Mouse (Mus musculus) heart, embryonic 10.5 days (tissue): ENCODE results near the gene Ugt3a1. TPM values are rescaled to one million over a fixed set of nuclear protein-coding genes. Genes with fewer than 3 reads are reported as not detected.
"Not testable (repeated sequence)": the region's sequence is repeated elsewhere in the genome, so short reads cannot be mapped to it uniquely, and the experiment has no call there.

ENCODE experiments used
- DNase-seq: peaks from one replicate; pipeline ENCODE4 v3.0.0-alpha.2; 2017; ENCODE audit warnings: low spot score
- H3K27ac ChIP-seq: fragments of 300-500 bp; sonication (generic); 2 replicates; pipeline ENCODE4 v1.5.1; 2016; ENCODE audit warnings: mild to moderate bottlenecking
- H3K27me3 ChIP-seq: fragments of 300-500 bp; sonication (generic); 2 replicates; pipeline ENCODE4 v1.6.1; 2016; ENCODE audit warnings: mild to moderate bottlenecking; ENCODE audit not compliant: poor library complexity, insufficient read depth, severe bottlenecking
- H3K36me3 ChIP-seq: fragments of 300-500 bp; sonication (generic); 2 replicates; pipeline ENCODE4 v1.6.1; 2016; ENCODE audit warnings: mild to moderate bottlenecking, moderate library complexity
- H3K4me1 ChIP-seq: fragments of 300-500 bp; sonication (generic); 2 replicates; pipeline ENCODE4 v1.6.1; 2016; ENCODE audit warnings: mild to moderate bottlenecking
- H3K4me3 ChIP-seq: fragments of 300-500 bp; sonication (generic); 2 replicates; pipeline ENCODE4 v1.5.1; 2016; ENCODE audit warnings: mild to moderate bottlenecking, moderate library complexity
- H3K9me3 ChIP-seq: fragments of 300-500 bp; sonication (generic); 2 replicates; pipeline ENCODE4 v1.6.1; 2016; ENCODE audit warnings: mild to moderate bottlenecking, moderate library complexity
- WGBS: fragments of 180-500 bp; shearing (Covaris S2); methylation state at CpG from one replicate; pipeline ENCODE4 v1.1.7; 2016; 5-methylcytosine and 5-hydroxymethylcytosine counted together
- polyA plus RNA-seq: library from polyadenylated mRNA; unstranded; fragments of >200 nt; fragmentation: Nextera tagmentation; extraction: Ambion mirVana; gene quantifications from 2 replicates; pipeline ENCODE4 v1.2.1, GENCODE M21; 2016

Ugt3a1 gene
- not detected in 2 replicates for polyA plus RNA-seq

DNA sequence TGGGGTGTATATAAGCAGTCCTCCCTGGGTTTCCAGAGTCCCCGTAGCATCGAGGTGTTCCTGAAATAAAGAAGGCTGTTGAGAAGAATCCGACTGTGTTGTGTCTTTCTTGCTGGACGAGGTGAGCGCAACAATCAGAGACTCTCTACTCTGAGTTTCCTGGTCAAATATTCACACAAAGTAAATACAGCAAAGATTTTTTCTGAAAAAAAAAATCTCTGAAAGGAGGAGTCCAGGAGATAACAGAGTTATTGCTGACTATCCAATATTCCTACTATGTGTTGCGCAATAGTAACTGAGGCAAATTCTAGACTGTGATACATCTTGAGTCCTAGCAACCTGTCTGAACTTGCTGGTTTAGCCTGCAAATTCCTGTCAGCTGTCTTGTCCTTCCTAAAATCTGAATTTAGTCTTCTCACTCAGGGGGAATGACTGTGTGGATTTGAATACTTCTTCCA lies at the start of gene Ugt3a1:
Gene Ugt3a1, plus strand, starts transcription at position 51 of the 458 bp plus-strand sequence.
- DNase-seq: no peak
- Histone ChIP-seq H3K36me3 (no peaks in the 10 kb centered on the region), H3K9me3 (no peaks in the 10 kb centered on the region), H3K4me3 (no peak within 1 kb of the TSS), H3K27me3 (no peaks in the 10 kb centered on the region), H3K27ac (no peak within 1 kb of the TSS), H3K4me1 (no peaks in the 10 kb centered on the region)
- WGBS: 85% methylated on average over 6 of the region's 6 CpGs

DNA sequence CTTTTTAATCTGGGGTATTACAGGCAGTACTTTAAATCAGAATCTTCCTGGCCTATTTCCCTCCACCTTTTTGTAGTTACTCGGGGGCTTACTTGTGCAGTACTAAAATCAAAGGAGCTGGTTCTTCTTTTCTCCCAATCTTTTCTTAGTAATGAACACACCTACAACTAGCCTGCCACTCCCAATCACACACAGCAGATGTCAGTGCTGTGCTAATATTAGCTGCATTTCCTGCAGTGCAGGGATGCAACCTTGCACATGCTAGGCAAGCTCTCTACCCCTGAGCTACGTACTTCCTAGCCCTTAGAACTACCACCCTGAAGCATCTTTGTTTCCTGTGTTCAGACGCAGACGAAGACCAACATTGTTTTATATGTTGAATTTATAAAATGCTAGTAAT lies 45.8 kb upstream of the Ugt3a1 start:
- 77% methylated on average over 4 of the region's 4 CpGs for WGBS
- H3K4me1 ChIP-seq, H3K27ac ChIP-seq, H3K9me3 ChIP-seq, H3K27me3 ChIP-seq, H3K36me3 ChIP-seq, DNase-seq, H3K4me3 ChIP-seq: not testable (repeated sequence)

DNA sequence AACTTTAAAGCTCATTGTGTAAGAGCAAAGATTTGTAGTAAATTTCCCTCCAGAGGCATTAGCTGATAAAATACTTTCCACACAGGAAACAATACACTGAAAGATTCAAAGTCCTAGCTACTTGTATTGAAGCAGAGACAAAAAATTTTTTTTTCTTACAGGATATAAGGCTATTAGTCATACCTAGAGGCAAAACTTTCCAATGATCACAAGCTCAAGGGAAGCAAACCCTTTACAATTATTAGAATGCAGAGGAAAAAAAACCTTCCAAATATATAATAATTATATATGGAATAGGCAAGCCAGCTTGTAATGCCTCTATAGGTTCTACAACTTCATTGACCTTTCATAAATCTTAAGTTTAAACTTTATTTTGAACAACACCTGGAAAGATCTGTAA lies 30.3 kb upstream of the Ugt3a1 start:
- no peak for DNase-seq
- Histone ChIP-seq H3K27me3 (no peaks in the 10 kb centered on the region), H3K36me3 (no peaks in the 10 kb centered on the region), H3K4me1 (no peaks in the 10 kb centered on the region), H3K27ac (no peak overlapping the region), H3K9me3 (no peaks in the 10 kb centered on the region), H3K4me3 (no peak overlapping the region)

DNA sequence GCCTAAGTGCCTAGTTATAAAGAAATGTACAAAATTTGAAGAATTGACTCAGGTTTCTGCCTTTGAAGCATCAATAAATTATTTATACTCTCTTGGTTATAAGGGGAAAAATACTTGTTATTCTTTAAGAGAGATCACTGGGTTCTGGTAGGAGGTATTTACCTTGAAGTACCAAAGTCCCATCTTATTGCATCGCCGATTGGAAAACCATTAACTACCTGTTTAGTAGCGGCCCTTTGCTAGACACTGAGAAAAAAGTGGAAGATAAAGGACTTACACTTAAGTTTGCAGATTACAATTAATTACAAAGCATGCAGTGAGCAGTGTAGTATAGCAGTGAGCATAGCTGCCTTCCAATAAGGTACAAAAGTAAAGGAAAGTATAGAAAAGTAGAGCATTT lies 23.8 kb upstream of the Ugt3a1 start:
- no peaks in the 10 kb centered on the region for H3K9me3 ChIP-seq
- no peaks in the 10 kb centered on the region for H3K4me1 ChIP-seq
- no peak overlapping the region for H3K27ac ChIP-seq
- no peak overlapping the region for H3K4me3 ChIP-seq
- no peak for DNase-seq
- no peaks in the 10 kb centered on the region for H3K36me3 ChIP-seq
- 87% methylated on average over 3 of the region's 3 CpGs for WGBS
- no peaks in the 10 kb centered on the region for H3K27me3 ChIP-seq

DNA sequence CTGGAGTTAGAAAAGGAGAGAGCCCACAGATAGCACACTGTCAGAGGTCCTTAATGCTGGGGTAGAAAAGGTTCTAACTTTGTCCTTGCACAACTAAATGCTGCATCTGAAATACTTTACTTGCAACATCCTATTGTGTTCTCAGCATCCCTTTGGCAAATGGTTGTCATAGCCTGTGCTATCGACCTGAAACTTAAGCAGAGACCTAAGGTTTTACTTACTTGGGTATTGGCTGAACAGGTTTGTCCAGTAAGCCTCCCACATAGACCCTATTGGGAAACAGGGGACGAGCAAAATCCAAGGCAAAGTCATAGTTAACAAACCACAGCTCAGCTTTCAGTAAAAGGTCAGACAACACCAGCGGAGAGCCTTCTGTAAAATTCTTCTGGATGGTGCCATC lies 16.1 kb upstream of the Ugt3a1 start:
- DNase-seq: no peak

DNA sequence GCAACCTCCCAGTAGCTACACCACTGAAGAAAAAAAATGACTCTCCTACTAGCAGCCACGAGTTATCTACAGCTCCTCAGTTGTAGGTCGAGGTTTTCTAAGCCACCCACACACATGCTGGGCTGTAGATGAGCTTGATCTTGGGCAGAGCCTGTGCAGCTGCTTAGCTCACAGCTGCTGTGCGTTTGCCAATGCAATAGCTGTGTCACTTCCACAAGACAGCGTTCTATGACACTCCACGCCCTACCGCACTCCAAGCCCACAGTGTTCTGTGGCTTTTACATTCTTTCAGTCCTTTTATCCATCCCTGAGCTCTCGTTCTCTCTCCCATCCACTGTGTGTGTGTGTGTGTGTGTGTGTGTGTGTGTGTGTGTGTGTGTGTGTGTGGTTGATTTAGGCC lies 4.8 kb upstream of the Ugt3a1 start:
- Histone ChIP-seq H3K4me3 (no peak overlapping the region), H3K27ac (no peak overlapping the region), H3K36me3 (no peaks in the 10 kb centered on the region), H3K9me3 (no peaks in the 10 kb centered on the region), H3K4me1 (no peaks in the 10 kb centered on the region), H3K27me3 (no peaks in the 10 kb centered on the region)
- DNase-seq: no peak
- 77% methylated on average over 7 of the region's 7 CpGs for WGBS

More for the DNA sequence above, 16.1 kb upstream of the Ugt3a1 start:
- no peak overlapping the region for H3K4me3 ChIP-seq
- H3K9me3 ChIP-seq: no peaks in the 10 kb centered on the region
- WGBS: 69% methylated on average over 3 of the region's 3 CpGs
- H3K36me3 ChIP-seq: no peaks in the 10 kb centered on the region
- no peaks in the 10 kb centered on the region for H3K27me3 ChIP-seq
- no peaks in the 10 kb centered on the region for H3K4me1 ChIP-seq
- H3K27ac ChIP-seq: no peak overlapping the region

DNA sequence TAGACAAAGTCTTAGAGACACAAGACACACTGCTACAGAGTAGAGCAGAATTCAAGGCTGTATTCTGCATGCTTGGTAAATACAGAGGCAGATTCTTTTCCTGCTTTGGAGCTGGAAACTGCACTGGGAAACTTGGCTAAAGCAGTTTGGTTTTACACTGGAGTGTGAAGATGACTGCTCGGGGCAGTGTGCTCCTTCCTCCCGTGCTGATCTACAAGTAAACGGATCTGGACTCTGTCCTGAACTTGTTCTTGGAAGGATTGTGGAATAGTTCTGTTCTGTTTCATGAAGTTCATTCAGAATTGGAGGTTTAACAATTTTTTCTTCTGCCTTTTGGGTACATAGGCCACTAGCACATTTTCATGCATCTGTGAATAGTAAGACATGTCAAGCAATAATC lies 2.3 kb downstream of the Ugt3a1 start:
- Histone ChIP-seq H3K4me3 (no peak overlapping the region), H3K27me3 (no peaks in the 10 kb centered on the region), H3K36me3 (no peaks in the 10 kb centered on the region), H3K4me1 (no peaks in the 10 kb centered on the region), H3K9me3 (no peaks in the 10 kb centered on the region), H3K27ac (no peak overlapping the region)
- 79% methylated on average over 3 of the region's 3 CpGs for WGBS
- DNase-seq: no peak

DNA sequence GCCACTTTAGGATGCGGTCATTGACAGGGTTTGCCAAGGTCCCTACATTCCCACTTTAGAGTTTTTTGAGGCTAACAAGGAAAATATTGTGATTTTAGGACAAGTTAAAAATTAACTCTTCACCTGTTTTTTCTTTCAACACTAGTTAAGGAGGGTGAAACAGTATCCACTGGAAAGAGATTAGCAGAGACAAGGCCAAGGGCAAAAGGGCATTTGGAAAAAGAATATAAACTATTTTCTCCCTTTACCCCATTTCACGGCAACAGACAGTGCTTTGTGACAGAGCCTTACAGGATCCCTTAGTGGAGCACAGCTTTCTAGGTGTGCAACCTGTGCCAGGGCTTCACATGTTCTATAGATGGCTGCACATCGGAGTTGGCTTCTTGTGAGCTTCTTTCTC lies 2.9 kb downstream of the Ugt3a1 start:
- WGBS: 90% methylated on average over 3 of the region's 3 CpGs
- Histone ChIP-seq H3K4me3 (no peak overlapping the region), H3K9me3 (no peaks in the 10 kb centered on the region), H3K4me1 (no peaks in the 10 kb centered on the region), H3K36me3 (no peaks in the 10 kb centered on the region), H3K27ac (no peak overlapping the region), H3K27me3 (no peaks in the 10 kb centered on the region)
- no peak for DNase-seq

DNA sequence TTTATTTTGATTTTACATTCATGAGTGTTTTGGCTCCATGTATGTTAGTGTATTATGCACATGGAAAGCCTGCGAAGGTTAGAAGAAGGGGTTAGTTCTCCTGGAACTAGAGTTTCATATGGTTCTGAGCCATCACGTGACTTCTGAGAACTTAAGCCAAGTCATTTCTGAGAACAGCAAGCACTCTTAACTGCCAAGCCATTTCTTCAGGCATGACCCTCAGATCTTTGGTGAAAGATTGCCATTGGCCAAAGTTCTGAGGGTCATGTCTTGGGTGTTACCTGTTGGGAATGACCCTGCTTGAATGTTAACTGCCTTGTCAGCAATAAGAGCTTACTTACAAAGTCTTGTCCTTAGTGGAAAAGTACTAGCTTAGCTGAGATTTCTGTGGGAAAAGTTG lies 6.5 kb downstream of the Ugt3a1 start:
- WGBS: 87% methylated on average over 2 of the region's 2 CpGs
- DNase-seq: no peak
- no peak overlapping the region for H3K27ac ChIP-seq

DNA sequence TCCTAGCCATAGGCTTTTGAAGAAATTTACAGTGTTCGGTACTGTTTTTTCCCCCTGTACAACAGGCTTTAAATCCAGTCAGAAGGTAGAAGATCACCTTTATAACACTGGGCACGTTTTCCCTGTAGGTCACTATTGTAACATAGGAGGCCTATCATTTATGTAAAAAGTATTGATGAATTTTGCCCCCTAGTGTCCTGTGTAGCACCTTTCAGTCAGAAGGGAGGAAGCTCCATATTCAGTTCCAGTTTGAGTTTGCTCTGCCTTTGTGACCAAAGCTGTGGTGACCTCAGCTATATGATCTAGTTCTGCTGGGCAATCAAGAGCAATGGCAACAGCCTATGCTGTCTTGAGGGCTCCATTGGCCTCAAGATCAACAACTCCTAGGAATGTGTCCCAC lies 13.0 kb downstream of the Ugt3a1 start:
- H3K36me3 ChIP-seq: no peaks in the 10 kb centered on the region
- WGBS: 59% methylated on average over 2 of the region's 2 CpGs
- H3K4me1 ChIP-seq: no peaks in the 10 kb centered on the region
- no peak for DNase-seq
- H3K27ac ChIP-seq: no peak overlapping the region
- H3K4me3 ChIP-seq: no peak overlapping the region
- no peaks in the 10 kb centered on the region for H3K9me3 ChIP-seq
- no peaks in the 10 kb centered on the region for H3K27me3 ChIP-seq

More for the DNA sequence above, 6.5 kb downstream of the Ugt3a1 start:
- Histone ChIP-seq H3K4me3 (no peak overlapping the region), H3K27me3 (no peaks in the 10 kb centered on the region), H3K36me3 (no peaks in the 10 kb centered on the region), H3K9me3 (no peaks in the 10 kb centered on the region), H3K4me1 (no peaks in the 10 kb centered on the region)

DNA sequence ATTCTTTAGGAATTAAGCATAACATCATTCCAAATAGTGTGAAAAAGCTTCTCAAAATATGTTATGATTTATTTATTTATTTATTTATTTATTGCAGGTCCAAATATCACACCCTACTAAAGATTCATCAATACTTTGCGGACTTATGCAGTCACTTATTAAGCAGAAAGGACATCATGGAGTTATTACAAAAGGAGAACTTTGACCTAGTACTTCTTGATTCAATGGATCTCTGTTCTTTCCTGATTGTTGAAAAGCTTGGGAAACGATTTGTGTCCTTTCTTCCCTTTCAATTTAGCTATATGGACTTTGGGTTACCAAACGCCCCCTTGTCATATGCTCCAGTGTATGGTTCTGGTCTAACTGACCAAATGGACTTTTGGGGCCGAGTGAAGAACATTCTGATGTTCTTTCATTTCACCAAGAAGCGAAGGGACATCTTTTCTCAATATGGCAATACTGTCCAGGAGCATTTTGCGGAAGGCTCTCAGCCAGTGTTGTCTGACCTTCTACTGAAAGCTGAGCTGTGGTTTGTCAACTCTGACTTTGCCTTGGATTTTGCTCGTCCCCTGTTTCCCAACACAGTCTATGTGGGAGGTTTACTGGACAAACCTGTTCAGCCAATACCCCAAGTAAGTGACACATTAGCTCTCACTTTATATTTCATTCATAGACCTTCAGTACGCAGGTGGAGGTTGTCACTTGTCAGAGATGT lies 29.4 kb downstream of the Ugt3a1 start:
- Histone ChIP-seq H3K4me1 (no peaks in the 10 kb centered on the region), H3K9me3 (no peaks in the 10 kb centered on the region), H3K4me3 (no peak overlapping the region), H3K27me3 (no peaks in the 10 kb centered on the region), H3K27ac (no peak overlapping the region), H3K36me3 (no peaks in the 10 kb centered on the region)
- DNase-seq: no peak
- 72% methylated on average over 8 of the region's 8 CpGs for WGBS

DNA sequence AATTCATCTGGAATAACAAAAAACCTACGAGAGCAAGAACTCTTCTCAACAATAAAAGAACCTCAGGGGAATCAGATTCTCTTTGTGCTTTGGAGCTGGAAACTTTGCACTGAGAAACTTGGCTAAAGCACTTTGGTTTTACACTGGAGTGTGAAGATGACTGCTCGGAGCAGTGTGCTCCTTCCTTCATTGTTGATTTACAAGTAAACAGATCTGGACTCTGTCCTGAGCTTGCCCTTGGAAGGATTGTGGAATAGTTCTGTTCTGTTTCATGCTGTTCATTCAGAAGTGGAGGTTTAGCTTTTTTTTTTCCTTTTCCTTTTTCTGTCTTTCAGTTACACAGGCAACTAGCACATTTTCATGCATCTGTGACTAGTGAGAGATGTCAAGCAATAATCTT lies 57.9 kb downstream of the Ugt3a1 start:
- H3K4me1 ChIP-seq: no peaks in the 10 kb centered on the region
- DNase-seq: no peak
- no peak overlapping the region for H3K27ac ChIP-seq
- H3K9me3 ChIP-seq: no peaks in the 10 kb centered on the region
- H3K27me3 ChIP-seq: no peaks in the 10 kb centered on the region
- no peak overlapping the region for H3K4me3 ChIP-seq
- no peaks in the 10 kb centered on the region for H3K36me3 ChIP-seq
- 70% methylated on average over 2 of the region's 2 CpGs for WGBS

DNA sequence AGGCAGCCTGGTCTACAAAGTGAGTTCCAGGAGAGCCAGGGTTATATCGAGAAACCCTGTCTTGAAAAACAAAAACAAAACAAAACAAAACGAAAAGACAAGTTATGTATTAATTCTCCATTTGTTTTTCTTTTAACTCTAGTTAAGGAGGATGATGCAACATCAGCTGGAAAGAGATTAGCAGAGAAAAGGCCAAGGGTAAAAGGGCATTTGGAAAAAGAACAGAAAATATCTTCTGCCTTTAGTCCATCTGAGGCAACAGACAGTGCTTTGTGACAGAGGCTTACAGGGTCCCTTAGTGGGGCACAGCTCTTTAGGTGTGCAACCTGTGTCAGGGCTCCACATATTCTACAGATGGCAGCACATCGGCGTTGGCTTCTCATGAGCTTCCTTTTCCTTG lies 58.7 kb downstream of the Ugt3a1 start, which contains the start of gene Ugt3a2:
Gene Ugt3a2, plus strand, starts transcription at position 210 of the 400 bp plus-strand sequence.
- WGBS: 79% methylated on average over 4 of the region's 4 CpGs
- H3K4me3 ChIP-seq: no peak within 1 kb of the TSS
- H3K36me3 ChIP-seq: no peaks in the 10 kb centered on the region
- no peaks in the 10 kb centered on the region for H3K9me3 ChIP-seq
- H3K27me3 ChIP-seq: no peaks in the 10 kb centered on the region
- H3K4me1 ChIP-seq: no peaks in the 10 kb centered on the region
- no peak for DNase-seq
- H3K27ac ChIP-seq: no peak within 1 kb of the TSS

DNA sequence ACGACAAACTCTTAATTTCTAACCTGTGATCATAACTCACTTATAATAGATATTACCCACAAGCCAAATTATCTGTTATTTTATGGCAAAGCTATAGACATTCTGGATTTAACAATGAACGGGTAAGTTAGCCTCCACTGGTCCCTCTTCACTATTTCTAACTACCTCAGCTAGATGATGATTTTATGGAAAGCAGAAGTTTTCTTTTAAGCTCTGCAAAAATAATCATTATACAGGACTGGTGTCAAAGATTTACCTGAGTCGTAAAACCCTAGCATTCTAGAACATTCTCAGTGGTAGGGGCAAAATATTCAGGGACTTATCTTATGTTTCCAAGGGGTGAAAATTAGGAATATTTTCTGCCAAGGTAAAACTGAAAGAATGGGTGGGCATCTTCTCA lies 59.9 kb downstream of the Ugt3a1 start:
- Histone ChIP-seq H3K4me3 (no peak overlapping the region), H3K27ac (no peak overlapping the region), H3K4me1 (no peaks in the 10 kb centered on the region), H3K9me3 (no peaks in the 10 kb centered on the region), H3K36me3 (no peaks in the 10 kb centered on the region), H3K27me3 (no peaks in the 10 kb centered on the region)
- no peak for DNase-seq
- 70% methylated on average over 3 of the region's 3 CpGs for WGBS
